ENCODE assay signal across 36 mouse cellular contexts in genomic region chr10:111256156-111256555, GRCm38 (mm10). TPM values are rescaled to one million over a fixed set of nuclear protein-coding genes. Genes with fewer than 3 reads are reported as not detected.
DNase-seq lines count a peak whose midpoint lies in the region; ATAC-seq and TF ChIP-seq lines count a peak whose summit lies in the region.
"Had no signal": no experiment of that assay in that cellular context is flagged by ENCODE, and none has a peak within 500 bp of the region (broad histone marks: within the 10 kb centered on the region; RNA-seq: fewer than 3 reads in every experiment).

No protein-coding gene starts in this region.

- DNase-seq in liver, postnatal 0 days: no peak
- DNase-seq in NIH3T3 (ENCODE audit: low read depth): peak; percentile 61
- peak; percentile 18 for DNase-seq in fibroblast of lung, adult 2 months (ENCODE audit: low read depth)
- DNase-seq in cerebellum, adult 2 months: no peak
- DNase-seq in frontal cortex, adult 2 months (ENCODE audit: extremely low spot score in 1 of 2, low spot score in 1 of 2): no peak
- DNase-seq: adrenal gland, adult 2 months; adrenal gland, postnatal 36 days; cerebellum, adult 9-10 months; cerebellum, postnatal 36 days; embryo, embryonic 11 days; forebrain, postnatal 0 days; gastrocnemius, postnatal 10 days; heart, postnatal 36 days; kidney, adult 9 months; kidney, postnatal 14 days; lung, adult 2 months; lung, postnatal 10 days; midbrain, embryonic 14.5 days; right cerebral cortex, postnatal 25 days; thymus, adult 18-20 months; thymus, postnatal 36 days had no signal

- TF ChIP-seq POLR2A in cerebellum, adult 2 months (IDR thresholded peaks at IDR 0.05; ENCODE audit: borderline replicate concordance, insufficient read depth, low read length): no peak

- H3K9ac ChIP-seq in liver, embryonic 12.5 days: no peak overlapping the region
- no peak overlapping the region for H3K9ac ChIP-seq in liver, postnatal 0 days (replicated peaks)
- no peak overlapping the region for H3K9ac ChIP-seq in kidney, embryonic 16.5 days (replicated peaks; ENCODE audit: low read length)
- H3K9ac ChIP-seq: embryonic facial prominence, embryonic 12.5 days; forebrain, embryonic 12.5 days; forebrain, postnatal 0 days; hindbrain, embryonic 12.5 days; limb, embryonic 13.5 days; neural tube, embryonic 15.5 days had no signal

- no peak overlapping the region for H3K4me2 ChIP-seq in liver, embryonic 12.5 days
- no peak overlapping the region for H3K4me2 ChIP-seq in liver, postnatal 0 days (ENCODE audit: low read depth, low read length)
- no peak overlapping the region for H3K4me2 ChIP-seq in kidney, embryonic 16.5 days (replicated peaks; ENCODE audit: low read depth, low read length)
- H3K4me2 ChIP-seq: embryonic facial prominence, embryonic 12.5 days; forebrain, embryonic 12.5 days; hindbrain, embryonic 12.5 days; limb, embryonic 13.5 days; neural tube, embryonic 15.5 days had no signal

- no peak overlapping the region for H3K4me3 ChIP-seq in liver, embryonic 12.5 days
- H3K4me3 ChIP-seq in liver, postnatal 0 days (ENCODE audit: low read depth, low read length): no peak overlapping the region
- H3K4me3 ChIP-seq in kidney, embryonic 16.5 days (ENCODE audit: low read length): no peak overlapping the region
- no peak overlapping the region for H3K4me3 ChIP-seq in cerebellum, adult 2 months (replicated peaks; ENCODE audit: insufficient read depth, low read depth, low read length)
- H3K4me3 ChIP-seq: embryonic facial prominence, embryonic 12.5 days; erythroblast, embryonic 14.5 days; forebrain, embryonic 12.5 days; hindbrain, embryonic 12.5 days; left cerebral cortex, adult 2 months; limb, embryonic 13.5 days; neural tube, embryonic 15.5 days had no signal

- no peak for TF ChIP-seq EP300 in liver, postnatal 0 days (IDR thresholded peaks at IDR 0.05; ENCODE audit: low read depth)

- TF ChIP-seq CTCF in liver, postnatal 0 days (IDR thresholded peaks at IDR 0.05; ENCODE audit: low read depth): no peak
- no peak for TF ChIP-seq CTCF in cerebellum, adult 2 months (IDR thresholded peaks at IDR 0.05; ENCODE audit: borderline replicate concordance, insufficient read depth, low read depth, low read length)

- H3K4me1 ChIP-seq in liver, embryonic 12.5 days: peaks cover 12% of the 10 kb centered on the region
- no peaks in the 10 kb centered on the region for H3K4me1 ChIP-seq in liver, postnatal 0 days (ENCODE audit: insufficient read depth)
- no peaks in the 10 kb centered on the region for H3K4me1 ChIP-seq in kidney, embryonic 16.5 days (ENCODE audit: insufficient read depth, low read length)
- peaks cover 3% of the 10 kb centered on the region for H3K4me1 ChIP-seq in cerebellum, adult 2 months (ENCODE audit: control insufficient read depth, insufficient read depth, low read length)
- H3K4me1 ChIP-seq: embryonic facial prominence, embryonic 12.5 days; forebrain, embryonic 12.5 days; hindbrain, embryonic 12.5 days; limb, embryonic 13.5 days; neural tube, embryonic 15.5 days had no signal

- H3K27ac ChIP-seq in liver, embryonic 12.5 days: no peak overlapping the region
- H3K27ac ChIP-seq in liver, postnatal 0 days (ENCODE audit: low read depth): no peak overlapping the region
- no peak overlapping the region for H3K27ac ChIP-seq in kidney, embryonic 16.5 days (ENCODE audit: low read length)
- no peak overlapping the region for H3K27ac ChIP-seq in cerebellum, adult 2 months (ENCODE audit: insufficient read depth, low read length)
- H3K27ac ChIP-seq: embryonic facial prominence, embryonic 12.5 days; forebrain, embryonic 12.5 days; hindbrain, embryonic 12.5 days; hindbrain, postnatal 0 days; left cerebral cortex, adult 2 months; limb, embryonic 13.5 days; macrophage; neural tube, embryonic 15.5 days; stomach, postnatal 0 days had no signal

- H3K27me3 ChIP-seq in liver, embryonic 12.5 days (replicated peaks): no peaks in the 10 kb centered on the region
- no peaks in the 10 kb centered on the region for H3K27me3 ChIP-seq in liver, postnatal 0 days (ENCODE audit: insufficient read depth, low read length)
- H3K27me3 ChIP-seq in kidney, embryonic 16.5 days (ENCODE audit: insufficient read depth, low read length): no peaks in the 10 kb centered on the region
- H3K27me3 ChIP-seq in cerebellum, adult 2 months (ENCODE audit: control insufficient read depth, insufficient read depth, low read length): no peaks in the 10 kb centered on the region
- H3K27me3 ChIP-seq: CH12.LX; embryonic facial prominence, embryonic 12.5 days; forebrain, embryonic 12.5 days; hindbrain, embryonic 12.5 days; limb, embryonic 13.5 days; neural tube, embryonic 15.5 days had no signal

- ATAC-seq in liver, embryonic 12.5 days: peak; percentile 85
- ATAC-seq in liver, postnatal 0 days: no peak
- no peak for ATAC-seq in kidney, embryonic 16.5 days (ENCODE audit: low FRiP score, low TSS enrichment)
- ATAC-seq: activated CD4-positive, CD25-positive, alpha-beta regulatory T cell, adult 4 months; forebrain, postnatal 0 days; hindbrain, postnatal 0 days; intestine, embryonic 16.5 days had no signal

- WGBS in liver, embryonic 12.5 days (ENCODE audit: insufficient replicate concordance): 78% methylated on average over 3 of the region's 3 CpGs
- 76% methylated on average over 3 of the region's 3 CpGs for WGBS in liver, postnatal 0 days (ENCODE audit: insufficient replicate concordance)
- 89% methylated on average over 3 of the region's 3 CpGs for WGBS in kidney, embryonic 16.5 days
- WGBS in cerebellum, adult 2 months: 85% methylated on average over 3 of the region's 3 CpGs

- no peaks in the 10 kb centered on the region for H3K9me3 ChIP-seq in liver, embryonic 12.5 days (replicated peaks)
- H3K9me3 ChIP-seq in liver, postnatal 0 days (ENCODE audit: low read length): no peaks in the 10 kb centered on the region
- H3K9me3 ChIP-seq in kidney, embryonic 16.5 days (ENCODE audit: low read length): no peaks in the 10 kb centered on the region
- H3K9me3 ChIP-seq: embryonic facial prominence, embryonic 12.5 days; forebrain, embryonic 12.5 days; hindbrain, embryonic 12.5 days; limb, embryonic 13.5 days; neural tube, embryonic 15.5 days had no signal

- peaks cover 14% of the 10 kb centered on the region; the same call in 1 of the 2 replicates for H3K36me3 ChIP-seq in liver, embryonic 12.5 days
- H3K36me3 ChIP-seq in liver, postnatal 0 days (replicated peaks; ENCODE audit: insufficient read depth, low read length): peaks cover 3% of the 10 kb centered on the region; the same call in 1 of the 2 replicates
- H3K36me3 ChIP-seq in kidney, embryonic 16.5 days (ENCODE audit: insufficient read depth, low read length): no peaks in the 10 kb centered on the region
- H3K36me3 ChIP-seq: embryonic facial prominence, embryonic 12.5 days; forebrain, embryonic 12.5 days; hindbrain, embryonic 12.5 days had no signal

RNA-seq across cellular contexts. Expression of gene Bbs10, which starts 42.3 kb away (rescaled TPM):
- 1.8 and 2.0 TPM in 2 replicates for polyA plus RNA-seq in liver, embryonic 12.5 days (2016; fragmentation: Nextera tagmentation; extraction: Ambion mirVana)
- polyA plus RNA-seq in liver, postnatal 0 days (2015; fragmentation: Nextera tagmentation; extraction: Ambion mirVana): 2.0 TPM in 2 replicates
- 7.4 and 8.1 TPM in 2 replicates for polyA plus RNA-seq in kidney, embryonic 16.5 days (2015; fragmentation: Nextera tagmentation; extraction: Ambion mirVana)
- 3.8 and 4.4 TPM in 2 replicates for polyA plus RNA-seq in cerebellum, adult 2 months (2012; rRNA removed)
- polyA plus RNA-seq in frontal cortex, adult 2 months (2012; rRNA removed): 3.8 and 4.4 TPM in 2 replicates
- polyA plus RNA-seq: erythroblast, embryonic 14.5 days had no signal

Comparison
In these comparisons a context has a peak if more than half of its experiments do, and no peak if none do; other contexts are left out.
1. DNase-seq: peak in NIH3T3 (single experiment) and fibroblast of lung, adult 2 months (single experiment); none in liver, postnatal 0 days (single experiment), cerebellum, adult 2 months (0 of 2) and frontal cortex, adult 2 months (0 of 2).